Mouse (Mus musculus): ENCODE measurements around the gene Nrp1. TPM values are rescaled to one million over a fixed set of nuclear protein-coding genes. Genes with fewer than 3 reads are reported as not detected.

The Nrp1 gene
- polyA plus RNA-seq, 1 experiment from 2014 or later = 35.3 TPM

DNA sequence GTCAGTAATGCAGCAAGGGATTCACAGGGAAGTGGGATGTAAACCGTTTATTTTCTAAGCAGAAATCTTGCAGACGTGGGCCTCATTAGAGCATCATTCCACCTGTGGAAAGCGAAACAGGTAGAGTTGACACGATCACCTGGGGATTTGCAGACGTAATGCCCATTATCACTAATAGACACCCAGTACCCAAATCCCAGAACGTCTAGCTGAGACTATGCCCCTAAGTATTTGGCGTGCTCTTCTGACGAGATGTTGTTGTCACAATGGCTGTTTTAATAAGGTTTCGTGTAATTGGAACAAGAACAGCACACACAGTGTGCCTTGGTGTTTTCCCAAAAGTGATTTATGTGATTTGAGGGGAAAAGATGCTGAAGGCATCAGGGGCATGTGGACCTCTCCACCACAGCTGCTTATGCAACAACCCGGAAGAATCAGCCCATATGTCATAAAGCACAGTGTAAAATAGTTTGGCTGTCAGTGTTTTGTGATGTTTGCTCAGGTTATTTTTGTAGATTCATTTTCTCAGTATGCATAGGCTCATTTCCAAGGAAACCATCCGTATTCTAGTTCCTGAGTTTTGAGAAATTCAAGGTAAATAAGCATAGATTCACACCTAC, 40.2 kb downstream of the Nrp1 start:
- 78% methylated on average over 11 of the region's 11 CpGs for WGBS
- Histone ChIP-seq H3K9ac (replicated peaks) (no peak overlapping the region), H3K27me3 (no peaks in the 10 kb centered on the region), H3K4me2 (replicated peaks) (no peak overlapping the region), H3K4me3 (no peak overlapping the region), H3K36me3 (no peaks in the 10 kb centered on the region), H3K4me1 (peaks cover 21% of the 10 kb centered on the region), H3K27ac (replicated peaks) (no peak overlapping the region), H3K9me3 (no peaks in the 10 kb centered on the region)
- no peak for ATAC-seq (ENCODE audit: low FRiP score, low read depth)

DNA sequence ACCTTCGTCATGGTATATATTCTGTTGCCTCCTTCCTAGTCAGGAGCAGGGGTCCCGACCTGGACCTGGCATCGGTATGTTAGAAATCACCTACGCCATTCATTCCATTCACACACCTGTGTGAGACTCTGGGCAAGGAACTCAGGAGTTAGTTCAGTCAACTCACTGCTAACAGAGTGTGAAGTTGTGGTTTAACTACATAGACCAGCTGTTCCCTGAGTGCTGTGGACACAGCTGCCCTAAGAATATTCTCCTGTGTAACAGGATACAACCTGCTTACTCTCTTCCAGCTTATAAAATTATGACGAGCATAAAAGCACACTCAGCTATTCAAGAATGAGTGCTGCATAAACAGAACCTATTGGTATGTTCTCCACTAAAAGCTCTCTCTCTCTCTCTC, 41.9 kb downstream of the Nrp1 start:
- ATAC-seq (ENCODE audit: low FRiP score, low read depth) = no peak
- Histone ChIP-seq H3K4me1 (peaks cover 21% of the 10 kb centered on the region), H3K27me3 (no peaks in the 10 kb centered on the region), H3K27ac (replicated peaks) (no peak overlapping the region), H3K9me3 (no peaks in the 10 kb centered on the region), H3K4me3 (no peak overlapping the region), H3K36me3 (no peaks in the 10 kb centered on the region), H3K9ac (replicated peaks) (no peak overlapping the region), H3K4me2 (replicated peaks) (no peak overlapping the region)
- 87% methylated on average over 5 of the region's 5 CpGs for whole genome bisulfite sequencing

DNA sequence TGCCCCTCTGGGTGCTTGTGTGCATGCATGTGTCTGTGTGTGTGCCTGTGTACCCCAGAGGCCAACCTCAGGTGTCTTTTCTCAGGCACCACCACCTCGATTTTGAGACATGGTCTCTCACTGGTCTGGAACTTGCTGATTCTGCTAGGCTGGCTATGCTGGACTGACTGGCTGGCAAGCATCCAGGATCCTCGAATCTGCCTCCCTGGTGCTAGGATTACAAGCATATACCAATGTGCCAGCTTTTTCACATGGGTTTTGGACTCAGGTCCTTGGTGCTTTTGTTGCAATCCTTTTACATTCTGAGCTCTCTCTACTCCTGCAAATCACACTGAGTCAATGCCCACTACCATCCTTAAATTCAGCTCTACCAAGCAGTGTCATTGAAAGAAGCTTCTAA, 46.5 kb downstream of the Nrp1 start:
- Histone ChIP-seq H3K9me3 (no peaks in the 10 kb centered on the region), H3K9ac (replicated peaks) (no peak overlapping the region), H3K27ac (replicated peaks) (no peak overlapping the region), H3K4me1 (peaks cover 3% of the 10 kb centered on the region; the same call in 1 of the 2 replicates), H3K4me2 (replicated peaks) (no peak overlapping the region), H3K36me3 (no peaks in the 10 kb centered on the region), H3K4me3 (no peak overlapping the region), H3K27me3 (no peaks in the 10 kb centered on the region)
- WGBS = 72% methylated on average over 2 of the region's 2 CpGs
- ATAC-seq (ENCODE audit: low FRiP score, low read depth) = no peak

DNA sequence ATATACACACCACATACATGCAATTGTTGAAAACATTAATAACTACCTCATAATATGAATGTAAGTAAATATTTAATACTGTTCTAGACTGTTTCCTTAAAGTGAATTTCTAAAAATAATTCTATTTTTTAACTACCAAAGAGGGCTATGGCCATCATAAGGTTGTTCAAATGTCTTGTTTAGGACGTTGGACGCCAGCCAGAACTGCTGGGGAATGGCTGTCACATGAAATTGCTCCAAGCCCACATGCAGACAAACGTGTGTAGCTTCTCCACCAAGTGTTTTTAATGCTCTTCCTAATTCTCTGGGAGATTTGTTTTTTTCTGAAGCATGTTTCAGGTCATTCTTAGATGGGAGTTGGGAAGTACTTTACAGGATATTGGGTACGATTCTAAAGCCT, 55.0 kb downstream of the Nrp1 start:
- no peak for ATAC-seq (ENCODE audit: low FRiP score, low read depth)
- Histone ChIP-seq H3K4me2 (replicated peaks) (no peak overlapping the region), H3K27ac (replicated peaks) (no peak overlapping the region), H3K27me3 (no peaks in the 10 kb centered on the region), H3K9ac (replicated peaks) (no peak overlapping the region), H3K36me3 (no peaks in the 10 kb centered on the region), H3K4me3 (no peak overlapping the region), H3K9me3 (no peaks in the 10 kb centered on the region), H3K4me1 (peaks cover 28% of the 10 kb centered on the region)
- WGBS = 87% methylated on average over 4 of the region's 4 CpGs

DNA sequence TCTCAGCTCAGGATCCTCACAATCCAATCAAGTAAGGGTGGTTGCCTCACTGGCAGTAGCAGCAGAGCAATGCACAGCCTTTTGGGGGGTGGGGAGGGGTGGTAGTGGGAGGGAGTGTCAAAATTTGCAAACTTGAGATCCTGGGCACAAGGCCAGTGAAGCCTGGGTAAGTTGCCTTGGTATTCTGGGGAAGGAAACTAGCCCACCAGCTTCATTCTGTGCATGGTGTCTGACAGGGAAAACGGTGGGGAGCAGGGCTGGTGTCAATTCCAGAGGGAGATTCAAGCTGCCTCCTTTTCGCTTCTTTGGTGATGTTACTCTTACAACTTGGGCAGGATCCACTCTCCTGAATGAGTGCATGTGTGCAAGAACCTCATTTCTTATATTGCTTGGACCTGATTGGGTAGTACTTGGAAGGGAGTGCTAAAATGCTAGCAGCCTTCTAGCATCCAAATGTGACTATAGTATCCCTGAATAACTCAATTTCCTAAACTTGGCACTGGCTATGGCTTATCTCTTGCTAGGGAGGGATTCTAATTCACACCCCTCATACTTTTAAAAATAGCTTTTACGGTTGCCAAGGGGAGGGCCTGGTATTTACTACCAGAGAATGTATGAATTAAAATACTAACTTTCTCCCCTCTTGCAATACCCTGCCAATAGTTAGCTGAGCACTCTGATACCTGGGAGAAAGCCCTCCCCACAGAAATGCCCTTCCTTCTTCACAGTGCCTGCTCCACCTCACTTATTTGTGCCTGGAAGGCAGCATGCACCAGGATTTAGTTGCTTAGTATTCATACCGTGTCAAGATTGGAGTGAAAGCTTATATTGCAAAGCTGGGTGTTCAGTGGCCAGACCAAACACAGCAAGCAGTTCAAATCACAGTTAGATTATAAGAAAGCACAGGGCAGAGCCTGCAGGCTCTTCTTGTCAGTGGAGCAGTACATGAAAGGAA, 57.6 kb downstream of the Nrp1 start:
- peak; percentile 57 for ATAC-seq (ENCODE audit: low FRiP score, low read depth)
- H3K4me2 ChIP-seq (replicated peaks) = no peak overlapping the region
- 64% methylated on average over 4 of the region's 4 CpGs for WGBS
- H3K27me3 ChIP-seq = no peaks in the 10 kb centered on the region
- H3K4me3 ChIP-seq = no peak overlapping the region
- H3K4me1 ChIP-seq = peaks cover 31% of the 10 kb centered on the region
- no peak overlapping the region for H3K9ac ChIP-seq (replicated peaks)
- no peaks in the 10 kb centered on the region for H3K36me3 ChIP-seq
- H3K9me3 ChIP-seq = no peaks in the 10 kb centered on the region
- H3K27ac ChIP-seq (replicated peaks) = peak overlapping the region; percentile 46

DNA sequence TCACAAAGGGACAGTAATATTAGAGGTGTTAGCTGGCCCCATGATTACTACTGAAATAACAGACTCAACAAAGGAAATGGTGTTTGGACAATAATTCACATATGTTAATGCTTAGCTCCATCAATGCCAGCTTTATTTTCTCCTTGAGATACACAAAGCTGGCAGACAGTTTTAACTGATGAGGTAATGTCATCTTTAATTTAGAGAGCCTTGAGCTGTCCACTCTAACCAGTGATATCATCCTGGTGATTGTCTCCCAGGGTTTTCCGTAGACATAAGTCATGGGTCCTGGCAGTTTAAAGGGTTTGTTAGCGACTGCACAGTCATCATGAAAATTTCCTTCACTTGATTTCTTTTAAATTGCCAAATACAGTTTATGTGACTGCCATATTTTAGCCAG, 58.5 kb downstream of the Nrp1 start:
- H3K4me3 ChIP-seq = no peak overlapping the region
- 87% methylated on average over 2 of the region's 2 CpGs for WGBS
- 0 out of 2 replicates have a peak overlapping the region, but pooled peaks have one; percentile 46 for H3K27ac ChIP-seq (replicated peaks)
- H3K4me1 ChIP-seq = peaks cover 31% of the 10 kb centered on the region
- H3K27me3 ChIP-seq = no peaks in the 10 kb centered on the region
- ATAC-seq (ENCODE audit: low FRiP score, low read depth) = no peak
- no peak overlapping the region for H3K4me2 ChIP-seq (replicated peaks)
- H3K9me3 ChIP-seq = no peaks in the 10 kb centered on the region
- H3K9ac ChIP-seq (replicated peaks) = no peak overlapping the region
- no peaks in the 10 kb centered on the region for H3K36me3 ChIP-seq

DNA sequence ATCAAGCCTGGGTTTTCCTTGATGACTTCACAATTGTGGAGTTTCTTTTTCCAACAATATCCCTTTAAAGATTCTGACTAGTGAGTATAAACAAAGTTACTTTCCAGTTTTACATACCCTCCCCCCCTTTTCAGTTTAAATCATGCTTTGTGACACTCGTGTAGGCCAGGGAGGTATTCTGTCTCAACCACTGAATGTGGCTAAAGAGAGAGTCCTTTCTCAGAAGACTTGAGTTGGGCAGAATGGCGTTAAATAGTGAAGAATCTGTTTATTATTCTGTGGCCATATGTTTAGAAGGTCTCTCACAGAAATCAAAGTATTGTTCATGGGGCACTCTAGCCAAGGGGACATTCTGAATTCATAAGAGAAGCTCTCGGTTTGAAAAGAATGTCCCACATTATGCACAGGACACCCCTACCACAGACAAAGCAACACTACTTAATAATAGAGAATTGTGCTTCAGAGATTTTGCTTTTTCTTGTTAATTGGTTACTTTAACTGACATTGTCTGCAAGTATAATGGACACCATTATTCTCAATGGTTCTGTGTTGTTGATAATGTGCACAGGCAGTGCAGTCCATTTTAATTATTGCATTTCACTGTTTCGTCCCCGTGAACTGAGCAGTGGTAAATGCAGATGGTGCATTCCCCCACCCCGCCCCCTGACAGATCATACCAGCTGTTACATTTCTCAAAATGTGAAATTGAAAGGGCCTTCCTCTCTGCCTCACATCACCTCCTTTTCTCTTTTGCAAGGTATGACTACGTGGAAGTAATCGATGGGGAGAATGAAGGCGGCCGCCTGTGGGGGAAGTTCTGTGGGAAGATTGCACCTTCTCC, 59.8 kb downstream of the Nrp1 start:
- Histone ChIP-seq H3K27ac (replicated peaks) (peak overlapping the region; percentile 43; the same call in 1 of the 2 replicates), H3K4me2 (replicated peaks) (no peak overlapping the region), H3K9me3 (no peaks in the 10 kb centered on the region), H3K9ac (replicated peaks) (no peak overlapping the region), H3K4me3 (no peak overlapping the region), H3K36me3 (no peaks in the 10 kb centered on the region), H3K4me1 (peaks cover 31% of the 10 kb centered on the region), H3K27me3 (no peaks in the 10 kb centered on the region)
- ATAC-seq (ENCODE audit: low FRiP score, low read depth) = peak; percentile 73; the same call in 1 of the 2 replicates
- WGBS = 52% methylated on average over 10 of the region's 10 CpGs

DNA sequence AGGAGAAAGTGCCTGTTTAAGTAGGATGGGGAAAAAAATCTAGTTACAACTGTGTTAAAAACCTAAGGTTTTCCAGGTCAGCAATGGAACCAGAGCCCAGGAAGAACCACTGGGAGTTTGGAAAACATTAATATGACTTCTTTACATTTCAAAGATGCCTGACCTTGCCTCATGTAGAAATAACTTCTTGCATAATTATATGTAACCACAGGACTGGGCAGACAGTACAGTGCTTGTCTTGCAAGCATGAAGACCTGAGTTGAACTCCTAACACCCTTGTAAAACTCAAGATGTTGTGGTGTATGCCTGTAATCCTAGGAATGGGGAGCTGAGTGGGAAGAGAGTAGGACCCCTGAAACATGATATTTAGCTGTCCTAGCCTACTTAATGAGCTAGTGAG, 61.6 kb downstream of the Nrp1 start:
- no peak overlapping the region for H3K9ac ChIP-seq (replicated peaks)
- no peak for ATAC-seq (ENCODE audit: low FRiP score, low read depth)

DNA sequence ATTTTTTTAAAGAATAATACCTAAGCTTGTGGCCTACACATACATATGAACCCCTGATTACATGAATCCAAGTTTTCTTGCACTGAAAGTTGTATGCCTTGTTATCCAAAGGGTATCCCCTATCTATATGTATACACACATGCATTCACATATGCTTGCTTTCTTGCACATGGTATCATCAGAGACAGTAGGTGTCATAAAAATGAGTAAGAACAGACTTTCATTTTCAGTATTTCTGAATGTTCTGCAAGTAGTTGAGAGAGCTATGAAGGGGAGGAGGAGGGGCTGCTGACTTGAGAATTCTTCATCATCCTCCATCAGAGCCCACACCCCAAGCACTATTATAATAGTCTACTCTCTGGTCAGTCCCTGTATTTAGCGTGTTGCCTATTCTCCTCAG, 62.0 kb downstream of the Nrp1 start:
- Histone ChIP-seq H3K27me3 (no peaks in the 10 kb centered on the region), H3K27ac (replicated peaks) (no peak overlapping the region), H3K4me2 (replicated peaks) (no peak overlapping the region), H3K4me3 (no peak overlapping the region), H3K9ac (replicated peaks) (no peak overlapping the region), H3K9me3 (no peaks in the 10 kb centered on the region), H3K4me1 (peaks cover 31% of the 10 kb centered on the region), H3K36me3 (no peaks in the 10 kb centered on the region)
- no peak for ATAC-seq (ENCODE audit: low FRiP score, low read depth)
- 100% methylated on average over 1 of the region's 1 CpGs for WGBS

More for the DNA sequence above, 61.6 kb downstream of the Nrp1 start:
- no peaks in the 10 kb centered on the region for H3K36me3 ChIP-seq
- H3K27me3 ChIP-seq = no peaks in the 10 kb centered on the region
- no peak overlapping the region for H3K27ac ChIP-seq (replicated peaks)
- H3K4me3 ChIP-seq = no peak overlapping the region
- H3K4me2 ChIP-seq (replicated peaks) = no peak overlapping the region
- H3K9me3 ChIP-seq = no peaks in the 10 kb centered on the region
- H3K4me1 ChIP-seq = peaks cover 31% of the 10 kb centered on the region

DNA sequence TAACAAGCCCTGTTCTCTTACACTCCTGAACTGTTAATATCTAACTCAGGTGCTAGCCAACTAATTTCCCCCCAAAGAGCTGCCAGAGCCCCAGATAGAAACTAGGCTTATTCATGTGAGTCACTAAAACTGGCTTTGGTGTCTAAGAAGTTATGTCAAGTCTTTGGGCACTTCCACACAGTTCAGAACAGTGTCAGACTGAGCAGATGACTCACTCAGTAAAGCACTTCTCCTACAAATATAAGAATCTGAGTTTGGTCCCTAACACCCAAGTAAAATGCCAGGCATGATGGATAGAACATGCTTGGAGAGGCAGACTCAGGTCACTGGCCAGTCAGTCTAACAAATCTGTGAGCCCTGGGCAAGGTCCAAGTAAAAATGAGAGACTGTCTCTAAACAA, 65.4 kb downstream of the Nrp1 start:
- Histone ChIP-seq H3K9me3 (no peaks in the 10 kb centered on the region), H3K27me3 (no peaks in the 10 kb centered on the region)
- no peak for ATAC-seq (ENCODE audit: low FRiP score, low read depth)

DNA sequence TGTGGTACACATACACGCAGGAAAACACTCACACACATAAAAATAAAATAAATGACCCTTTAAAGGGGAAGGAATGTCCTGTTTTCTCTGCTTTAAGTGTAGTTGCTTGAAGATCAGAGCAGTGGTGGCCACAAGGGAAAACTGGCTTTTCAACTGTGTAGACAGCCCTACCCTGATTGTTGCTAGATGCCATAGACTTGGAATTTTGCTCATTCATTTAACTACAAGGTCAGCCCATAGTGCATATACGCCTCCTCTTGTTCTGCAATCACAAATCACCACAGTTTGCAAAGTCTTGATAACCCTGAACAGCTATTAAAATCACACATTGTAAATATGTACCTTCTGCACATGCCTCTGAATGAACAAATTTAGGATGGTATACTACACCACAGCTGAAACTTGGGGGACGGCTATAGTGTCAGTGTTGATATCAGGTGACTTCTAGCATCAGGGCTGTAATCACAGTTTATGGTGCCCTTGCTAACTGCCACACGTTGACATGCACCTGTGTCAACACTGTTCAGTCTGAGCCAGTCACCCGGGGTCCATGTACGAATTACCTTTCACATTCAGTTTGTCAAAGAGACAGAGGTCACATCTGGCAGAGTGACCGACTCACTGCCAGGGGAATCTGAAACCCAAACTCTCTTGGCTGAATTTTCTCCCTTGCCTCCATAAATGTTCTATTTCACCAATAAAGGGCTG, 66.4 kb downstream of the Nrp1 start:
- ATAC-seq (ENCODE audit: low FRiP score, low read depth) = no peak
- Histone ChIP-seq H3K4me2 (replicated peaks) (no peak overlapping the region), H3K4me3 (no peak overlapping the region), H3K9ac (replicated peaks) (no peak overlapping the region), H3K4me1 (0 out of 2 replicates have a peak, but pooled peaks cover 3% of the 10 kb centered on the region), H3K9me3 (no peaks in the 10 kb centered on the region), H3K36me3 (no peaks in the 10 kb centered on the region), H3K27ac (replicated peaks) (no peak overlapping the region), H3K27me3 (no peaks in the 10 kb centered on the region)
- WGBS = 77% methylated on average over 7 of the region's 7 CpGs

More for the DNA sequence above, 65.4 kb downstream of the Nrp1 start:
- 0 out of 2 replicates have a peak, but pooled peaks cover under 1% of the 10 kb centered on the region for H3K4me1 ChIP-seq
- no peaks in the 10 kb centered on the region for H3K36me3 ChIP-seq
- H3K27ac ChIP-seq (replicated peaks) = no peak overlapping the region
- H3K9ac ChIP-seq (replicated peaks) = no peak overlapping the region
- no peak overlapping the region for H3K4me2 ChIP-seq (replicated peaks)
- H3K4me3 ChIP-seq = no peak overlapping the region

All from midbrain, embryonic 12.5 days (tissue).